Mouse (Mus musculus): ENCODE measurements around the gene Cfap97d1.

The Cfap97d1 gene

GRCm38 (mm10) chr11:101984054-101985025, at the start of gene Cfap97d1:
Gene Cfap97d1, plus strand, starts transcription at chr11:101984279.
- TF ChIP-seq GATA4 (IDR thresholded peaks at IDR 0.05; ENCODE audit: insufficient replicate concordance, low read length) = peak; percentile 30; the same call in 1 of the 2 replicates

DNA sequence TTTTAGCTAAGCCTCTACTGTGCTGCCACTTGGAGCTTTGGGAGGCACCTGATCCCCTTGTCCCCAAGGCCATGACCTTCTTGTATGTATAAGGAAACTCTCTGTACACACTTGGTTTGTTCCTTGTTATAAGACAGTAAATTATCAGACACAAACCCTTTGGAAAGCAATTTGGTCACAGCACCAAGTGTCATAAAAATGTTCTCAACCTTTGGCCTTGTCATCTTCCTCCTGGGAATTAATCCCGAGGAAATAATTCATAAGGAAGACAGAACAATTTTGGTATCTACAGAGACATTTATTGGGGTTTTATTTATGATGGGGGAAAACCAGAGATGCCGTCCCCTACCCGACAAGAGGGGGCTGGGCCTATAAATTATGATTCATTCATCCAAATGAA, 48.3 kb upstream of the Cfap97d1 start:
- no peak for TF ChIP-seq GATA4 (IDR thresholded peaks at IDR 0.05; ENCODE audit: insufficient replicate concordance, low read length)

DNA sequence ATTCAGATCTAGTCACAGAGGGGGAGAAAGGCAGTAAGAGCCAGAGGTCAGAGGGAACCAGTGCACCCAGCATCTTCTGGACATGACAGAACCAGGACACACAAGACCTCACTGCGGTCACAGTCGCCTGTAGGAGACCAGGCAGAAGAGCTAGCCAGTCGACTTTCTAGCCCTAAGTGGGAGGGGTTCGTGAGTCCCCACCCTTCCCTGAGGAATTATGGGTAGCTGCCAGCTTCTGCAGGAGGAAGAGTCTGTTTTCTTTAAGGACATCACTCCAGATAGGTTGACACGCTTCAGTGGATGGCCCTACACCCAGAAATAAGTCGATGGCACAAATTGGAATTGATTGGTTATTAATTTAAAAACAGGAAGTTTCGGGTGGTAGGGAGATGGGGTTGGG, 47.7 kb upstream of the Cfap97d1 start:
- TF ChIP-seq GATA4 (IDR thresholded peaks at IDR 0.05; ENCODE audit: insufficient replicate concordance, low read length) = no peak

GRCm38 (mm10) chr11:101937108-101937507, 47.0 kb upstream of the Cfap97d1 start:
- TF ChIP-seq GATA4 (IDR thresholded peaks at IDR 0.05; ENCODE audit: insufficient replicate concordance, low read length) = no peak

GRCm38 (mm10) chr11:101943055-101943454, 41.0 kb upstream of the Cfap97d1 start:
- TF ChIP-seq GATA4 (IDR thresholded peaks at IDR 0.05; ENCODE audit: insufficient replicate concordance, low read length) = no peak

DNA sequence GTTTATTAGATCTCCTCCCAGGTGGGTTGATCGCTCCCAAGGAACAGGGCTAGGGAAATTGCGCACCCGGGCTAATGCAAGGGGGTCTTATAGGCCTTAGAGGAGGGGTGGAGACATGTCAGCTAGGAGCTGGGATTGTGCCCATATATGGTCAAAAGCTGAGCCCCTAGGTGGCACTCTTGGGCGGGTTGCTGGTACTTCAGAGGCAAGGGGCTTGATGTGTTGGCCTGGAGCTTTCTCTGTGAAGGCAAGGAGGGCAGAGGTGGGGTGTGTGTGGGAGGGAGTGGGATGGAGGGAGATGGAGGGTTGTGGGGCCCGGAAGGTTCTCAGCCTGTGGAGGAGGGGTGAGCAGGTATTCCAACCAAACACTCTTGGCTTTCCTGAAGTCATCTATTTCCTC, 37.6 kb upstream of the Cfap97d1 start:
- TF ChIP-seq GATA4 (IDR thresholded peaks at IDR 0.05; ENCODE audit: insufficient replicate concordance, low read length) = no peak

DNA sequence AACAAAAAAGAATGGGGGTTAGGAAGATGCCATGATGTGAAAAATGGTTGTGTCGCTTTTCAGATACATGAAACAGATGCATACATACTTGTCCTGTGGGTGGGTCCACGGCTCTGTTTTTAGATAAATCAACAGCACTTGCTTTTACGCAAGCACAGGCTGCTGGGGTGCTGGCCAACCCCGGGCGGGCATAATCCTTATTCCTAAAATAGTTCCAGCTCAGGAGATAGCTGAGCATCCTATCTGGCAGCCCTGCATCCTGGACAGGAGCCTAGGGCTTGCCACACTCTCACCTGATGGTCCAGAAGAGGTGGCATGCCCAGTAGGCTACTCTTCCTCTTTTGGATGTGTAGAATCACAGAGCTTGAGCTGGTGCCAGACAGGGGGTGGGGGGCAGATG, 34.1 kb upstream of the Cfap97d1 start:
- no peak for TF ChIP-seq GATA4 (IDR thresholded peaks at IDR 0.05; ENCODE audit: insufficient replicate concordance, low read length)

GRCm38 (mm10) chr11:101952541-101953341, 31.3 kb upstream of the Cfap97d1 start:
- TF ChIP-seq GATA4 (IDR thresholded peaks at IDR 0.05; ENCODE audit: insufficient replicate concordance, low read length) = peak; percentile 92; the same call in 1 of the 2 replicates

DNA sequence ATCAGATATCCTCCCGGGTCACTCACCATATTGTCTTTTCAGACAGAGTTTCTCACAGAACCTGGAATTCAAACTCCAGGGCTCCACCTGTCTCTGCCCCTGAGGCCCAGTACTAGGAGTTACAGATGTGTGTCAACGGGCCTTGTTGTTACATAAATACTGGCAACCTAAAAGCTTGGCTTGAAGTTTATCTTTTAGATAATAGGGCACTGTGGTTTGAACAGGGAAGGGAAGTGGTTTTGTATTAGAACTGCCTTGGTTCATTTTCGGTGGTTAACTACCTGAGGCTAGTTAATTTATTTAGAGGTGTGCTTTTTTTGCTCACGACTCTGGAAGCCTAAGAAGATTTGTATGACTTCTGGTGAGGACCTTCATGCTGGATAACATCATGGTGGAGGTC, 30.6 kb upstream of the Cfap97d1 start:
- TF ChIP-seq GATA4 (IDR thresholded peaks at IDR 0.05; ENCODE audit: insufficient replicate concordance, low read length) = no peak

DNA sequence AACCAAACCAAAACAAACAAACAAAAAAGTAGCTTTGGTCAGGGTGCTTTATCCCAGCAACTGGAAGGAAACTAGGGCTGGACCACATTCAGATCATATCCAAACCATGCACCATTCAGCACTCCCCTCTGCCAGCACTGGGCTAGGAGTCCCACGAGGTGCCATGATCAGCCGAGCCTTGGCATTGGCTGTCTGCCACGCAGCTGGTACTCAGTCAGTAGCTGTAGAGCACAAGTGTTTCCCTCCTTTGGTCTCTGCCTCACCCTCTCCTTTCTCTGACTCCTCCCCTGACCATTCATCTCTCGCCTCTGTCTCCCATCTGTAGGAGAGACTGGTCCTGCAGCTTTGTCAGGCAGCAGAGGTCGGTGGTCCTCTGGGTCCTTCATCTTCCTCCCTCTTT, 26.6 kb upstream of the Cfap97d1 start:
- no peak for TF ChIP-seq GATA4 (IDR thresholded peaks at IDR 0.05; ENCODE audit: insufficient replicate concordance, low read length)

DNA sequence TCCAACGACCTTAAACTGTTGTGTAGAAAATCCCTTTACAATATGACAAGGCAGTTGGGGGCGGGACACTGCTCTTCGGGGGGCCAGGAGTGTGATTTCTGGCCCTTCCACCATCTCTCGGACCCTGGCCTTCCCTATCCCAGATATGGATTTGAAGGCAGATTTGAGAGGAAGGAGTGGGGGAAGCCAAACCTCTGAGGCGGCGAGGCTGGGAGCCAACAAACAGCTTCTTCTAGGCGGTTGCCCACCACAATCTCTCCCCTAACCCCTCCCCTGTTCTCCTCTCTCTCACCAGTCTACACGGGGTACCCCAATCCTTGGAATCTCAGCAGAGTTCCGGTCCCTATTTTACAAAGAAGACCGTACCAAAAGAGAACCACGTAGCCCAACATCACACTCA, 21.0 kb upstream of the Cfap97d1 start:
- TF ChIP-seq GATA4 (IDR thresholded peaks at IDR 0.05; ENCODE audit: insufficient replicate concordance, low read length) = no peak

DNA sequence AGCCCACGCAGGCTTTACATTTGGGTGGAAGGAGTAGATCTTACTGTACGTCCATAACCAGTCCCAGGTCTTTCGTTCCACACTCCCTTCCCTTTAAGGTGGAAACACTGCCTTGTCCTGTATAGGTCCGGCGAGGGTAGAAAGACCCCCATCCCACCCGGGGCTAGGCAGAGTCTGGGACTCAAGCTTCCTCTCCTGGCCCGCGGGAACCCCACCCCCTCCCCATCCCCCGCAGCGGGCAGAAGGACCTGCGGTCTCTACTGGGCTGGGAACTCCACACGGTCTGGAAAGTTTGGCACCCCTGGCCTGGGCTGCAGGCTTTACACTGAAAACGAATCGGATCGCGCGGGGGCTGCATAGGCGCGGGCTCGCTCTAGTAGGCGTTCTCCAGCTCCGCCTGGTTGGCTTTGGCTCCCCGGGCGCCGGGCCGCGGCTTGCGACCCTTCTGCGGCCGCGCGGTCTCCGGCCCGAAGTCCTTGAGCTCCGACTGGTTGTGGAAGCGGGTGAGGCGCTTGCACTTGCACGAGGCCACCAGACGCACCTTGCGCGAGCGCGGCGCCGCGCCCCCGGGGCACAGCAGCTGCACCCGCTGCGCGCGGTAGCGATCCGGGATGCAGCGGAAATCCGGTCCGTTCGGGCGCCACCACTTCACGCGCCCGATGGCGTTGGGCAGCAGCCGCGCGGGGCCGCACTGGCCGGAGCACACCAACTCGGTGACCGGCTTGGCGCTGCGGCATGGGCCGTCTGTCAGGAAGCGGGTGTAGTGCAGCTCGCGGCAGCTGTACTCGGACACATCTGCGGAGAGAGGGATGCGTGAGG, 20.4 kb upstream of the Cfap97d1 start:
- no peak; the same call in 1 of the 2 replicates for TF ChIP-seq GATA4 (IDR thresholded peaks at IDR 0.05; ENCODE audit: insufficient replicate concordance, low read length)

- no peak for TF ChIP-seq GATA4 (IDR thresholded peaks at IDR 0.05; ENCODE audit: insufficient replicate concordance, low read length)
Observed at GRCm38 (mm10) chr11:101964647-101965046, 19.4 kb upstream of the Cfap97d1 start.

GRCm38 (mm10) chr11:101965553-101965952, 18.5 kb upstream of the Cfap97d1 start:
- no peak for TF ChIP-seq GATA4 (IDR thresholded peaks at IDR 0.05; ENCODE audit: insufficient replicate concordance, low read length)
